In genomic region chr13:52530008-52530945, GRCm38 (mm10) we compare ENCODE assay signal across 8 mouse cellular contexts. TPM values are rescaled to one million over a fixed set of nuclear protein-coding genes. Genes with fewer than 3 reads are reported as not detected.
DNase-seq lines count a peak whose midpoint lies in the region; ATAC-seq lines count a peak whose summit lies in the region.

No protein-coding gene starts in this region.

- H3K4me3 ChIP-seq in erythroblast, embryonic 14.5 days (replicated peaks) = peak overlapping the region; percentile 29
- H3K4me3 ChIP-seq in forebrain, embryonic 11.5 days (ENCODE audit: low read depth, low read length) = peak overlapping the region; percentile 31
- peak overlapping the region; percentile 55 for H3K4me3 ChIP-seq in heart, embryonic 16.5 days (ENCODE audit: low read length)
- peak overlapping the region; percentile 46 for H3K4me3 ChIP-seq in liver, embryonic 13.5 days (replicated peaks)
- H3K4me3 ChIP-seq in stomach, embryonic 15.5 days (replicated peaks) = peak overlapping the region; percentile 44

- DNase-seq in forebrain, embryonic 11.5 days (ENCODE audit: low spot score) = peak; percentile 89
- peak; percentile 67 to 85 for DNase-seq in kidney, postnatal 25 days
- DNase-seq in liver, embryonic 13.5 days = peak; percentile 25
- DNase-seq in neural tube, embryonic 10.5 days (ENCODE audit: extremely low spot score, low spot score) = peak; percentile 73

- peaks cover 3% of the 10 kb centered on the region; the same call in 1 of the 2 replicates for H3K4me1 ChIP-seq in erythroblast, embryonic 14.5 days (ENCODE audit: control insufficient read depth)
- H3K4me1 ChIP-seq in forebrain, embryonic 11.5 days (replicated peaks; ENCODE audit: control insufficient read depth, insufficient read depth, low read length) = no peaks in the 10 kb centered on the region; the same call in 1 of the 2 replicates
- peaks cover 5% of the 10 kb centered on the region for H3K4me1 ChIP-seq in heart, embryonic 16.5 days (ENCODE audit: control insufficient read depth, insufficient read depth, low read length)
- peaks cover 6% of the 10 kb centered on the region for H3K4me1 ChIP-seq in liver, embryonic 13.5 days (replicated peaks)
- peaks cover 6% of the 10 kb centered on the region for H3K4me1 ChIP-seq in stomach, embryonic 15.5 days

- H3K27ac ChIP-seq in forebrain, embryonic 11.5 days (ENCODE audit: low read depth, low read length) = no peak overlapping the region
- H3K27ac ChIP-seq in heart, embryonic 16.5 days (ENCODE audit: low read length) = no peak overlapping the region
- no peak overlapping the region for H3K27ac ChIP-seq in liver, embryonic 13.5 days
- H3K27ac ChIP-seq in stomach, embryonic 15.5 days = no peak overlapping the region

- WGBS in forebrain, embryonic 11.5 days = 2% methylated on average over 46 of the region's 50 CpGs
- WGBS in heart, embryonic 16.5 days = 3% methylated on average over 50 of the region's 50 CpGs
- WGBS in liver, embryonic 13.5 days (ENCODE audit: insufficient replicate concordance) = 5% methylated on average over 50 of the region's 50 CpGs
- WGBS in stomach, embryonic 15.5 days = 3% methylated on average over 47 of the region's 50 CpGs

- ATAC-seq in erythroblast, adult 5-6 weeks (replicated peaks; ENCODE audit: low FRiP score, poor library complexity, severe bottlenecking) = no peak
- peak; percentile 88 for ATAC-seq in forebrain, embryonic 11.5 days (replicated peaks; ENCODE audit: low FRiP score)
- peak; percentile 94 for ATAC-seq in heart, embryonic 16.5 days (replicated peaks; ENCODE audit: extremely low read depth, insufficient read depth, low FRiP score)
- ATAC-seq in liver, embryonic 13.5 days (ENCODE audit: low read depth) = peak; percentile 58; the same call in 1 of the 2 replicates
- peak; percentile 94; the same call in 1 of the 2 replicates for ATAC-seq in stomach, embryonic 15.5 days (ENCODE audit: insufficient read depth, low FRiP score, low read depth)

- peaks cover 19% of the 10 kb centered on the region for H3K27me3 ChIP-seq in erythroblast, embryonic 14.5 days (ENCODE audit: control insufficient read depth)
- H3K27me3 ChIP-seq in forebrain, embryonic 11.5 days (ENCODE audit: control insufficient read depth, insufficient read depth, low read length) = peaks cover 12% of the 10 kb centered on the region
- peaks cover 4% of the 10 kb centered on the region for H3K27me3 ChIP-seq in heart, embryonic 16.5 days (ENCODE audit: control insufficient read depth, insufficient read depth, low read length)
- H3K27me3 ChIP-seq in liver, embryonic 13.5 days = peaks cover 23% of the 10 kb centered on the region
- H3K27me3 ChIP-seq in stomach, embryonic 15.5 days (replicated peaks) = peaks cover 16% of the 10 kb centered on the region

- peak overlapping the region; percentile 87 for H3K4me2 ChIP-seq in forebrain, embryonic 11.5 days (ENCODE audit: low read depth, low read length, severe bottlenecking)
- peak overlapping the region; percentile 87 for H3K4me2 ChIP-seq in heart, embryonic 16.5 days (ENCODE audit: low read depth, low read length)
- peak overlapping the region; percentile 66 for H3K4me2 ChIP-seq in liver, embryonic 13.5 days
- H3K4me2 ChIP-seq in stomach, embryonic 15.5 days = peak overlapping the region; percentile 85

- no peaks in the 10 kb centered on the region for H3K9me3 ChIP-seq in erythroblast, embryonic 14.5 days (ENCODE audit: control insufficient read depth, low read length)
- H3K9me3 ChIP-seq in forebrain, embryonic 11.5 days (ENCODE audit: control insufficient read depth, low read length) = peaks cover 4% of the 10 kb centered on the region; the same call in 1 of the 2 replicates
- peaks cover 5% of the 10 kb centered on the region; the same call in 1 of the 2 replicates for H3K9me3 ChIP-seq in heart, embryonic 16.5 days (replicated peaks; ENCODE audit: control insufficient read depth, low read length)
- H3K9me3 ChIP-seq in liver, embryonic 13.5 days (replicated peaks) = no peaks in the 10 kb centered on the region
- no peaks in the 10 kb centered on the region for H3K9me3 ChIP-seq in stomach, embryonic 15.5 days

- H3K36me3 ChIP-seq in erythroblast, embryonic 14.5 days (ENCODE audit: control insufficient read depth) = no peaks in the 10 kb centered on the region
- no peaks in the 10 kb centered on the region for H3K36me3 ChIP-seq in forebrain, embryonic 11.5 days (ENCODE audit: control insufficient read depth, insufficient read depth, low read length)
- H3K36me3 ChIP-seq in heart, embryonic 16.5 days (ENCODE audit: control insufficient read depth, insufficient read depth) = no peaks in the 10 kb centered on the region
- no peaks in the 10 kb centered on the region for H3K36me3 ChIP-seq in liver, embryonic 13.5 days
- no peaks in the 10 kb centered on the region for H3K36me3 ChIP-seq in stomach, embryonic 15.5 days

- peak overlapping the region; percentile 30 for H3K9ac ChIP-seq in forebrain, embryonic 11.5 days (ENCODE audit: low read length)
- H3K9ac ChIP-seq in heart, embryonic 16.5 days (ENCODE audit: low read length) = peak overlapping the region; percentile 55
- peak overlapping the region; percentile 26; the same call in 1 of the 2 replicates for H3K9ac ChIP-seq in liver, embryonic 13.5 days
- peak overlapping the region; percentile 7 for H3K9ac ChIP-seq in stomach, embryonic 15.5 days

RNA-seq across cellular contexts. Expression of gene Diras2, which starts 0.8 kb away (rescaled TPM):
- not detected in 2 replicates for polyA plus RNA-seq in erythroblast, embryonic 14.5 days (2012)
- not detected in 2 replicates for total RNA-seq in erythroblast, adult 5-6 weeks (2015; ENCODE audit: low replicate concordance)
- 0.17 and 0.28 TPM in 2 replicates for total RNA-seq in erythroblast, adult 5-6 weeks (2017; ENCODE audit: low replicate concordance)
- 0.05 TPM in 2 replicates for polyA plus RNA-seq in forebrain, embryonic 11.5 days (2014; fragmentation: Nextera tagmentation; extraction: Ambion mirVana)
- polyA plus RNA-seq in heart, embryonic 16.5 days (2015; fragmentation: Nextera tagmentation; extraction: Ambion mirVana) = 0.62 and 1.2 TPM in 2 replicates
- 0.02 and 0.09 TPM in 2 replicates for polyA plus RNA-seq in liver, embryonic 13.5 days (2015; fragmentation: Nextera tagmentation; extraction: Ambion mirVana)
- 0.55 and 0.72 TPM in 2 replicates for polyA plus RNA-seq in stomach, embryonic 15.5 days (2015; fragmentation: Nextera tagmentation; extraction: Ambion mirVana)

RNA-seq across cellular contexts. Expression of gene Syk, which starts 52.7 kb away (rescaled TPM):
- 0.09 and 0.13 TPM in 2 replicates for polyA plus RNA-seq in erythroblast, embryonic 14.5 days (2012)
- total RNA-seq in erythroblast, adult 5-6 weeks (2015; ENCODE audit: low replicate concordance) = 15.9 and 18.4 TPM in 2 replicates
- 23.1 and 25.4 TPM in 2 replicates for total RNA-seq in erythroblast, adult 5-6 weeks (2017; ENCODE audit: low replicate concordance)
- 2.2 and 2.3 TPM in 2 replicates for polyA plus RNA-seq in forebrain, embryonic 11.5 days (2014; fragmentation: Nextera tagmentation; extraction: Ambion mirVana)
- polyA plus RNA-seq in heart, embryonic 16.5 days (2015; fragmentation: Nextera tagmentation; extraction: Ambion mirVana) = 7.9 and 8.7 TPM in 2 replicates
- 4.4 and 5.0 TPM in 2 replicates for polyA plus RNA-seq in liver, embryonic 13.5 days (2015; fragmentation: Nextera tagmentation; extraction: Ambion mirVana)
- 3.7 TPM in 2 replicates for polyA plus RNA-seq in stomach, embryonic 15.5 days (2015; fragmentation: Nextera tagmentation; extraction: Ambion mirVana)

Comparison
In these comparisons a context has a peak if more than half of its experiments do, and no peak if none do; other contexts are left out.
1. DNase-seq: peak in every context shown above with its lines; median percentile 89 in forebrain, embryonic 11.5 days; 76 in kidney, postnatal 25 days; 73 in neural tube, embryonic 10.5 days; 25 in liver, embryonic 13.5 days.